Mouse (Mus musculus): ENCODE measurements around the gene Gm49630.
"Not testable (repeated sequence)": the region's sequence is repeated elsewhere in the genome, so short reads cannot be mapped to it uniquely, and the experiment has no call there.

DNA sequence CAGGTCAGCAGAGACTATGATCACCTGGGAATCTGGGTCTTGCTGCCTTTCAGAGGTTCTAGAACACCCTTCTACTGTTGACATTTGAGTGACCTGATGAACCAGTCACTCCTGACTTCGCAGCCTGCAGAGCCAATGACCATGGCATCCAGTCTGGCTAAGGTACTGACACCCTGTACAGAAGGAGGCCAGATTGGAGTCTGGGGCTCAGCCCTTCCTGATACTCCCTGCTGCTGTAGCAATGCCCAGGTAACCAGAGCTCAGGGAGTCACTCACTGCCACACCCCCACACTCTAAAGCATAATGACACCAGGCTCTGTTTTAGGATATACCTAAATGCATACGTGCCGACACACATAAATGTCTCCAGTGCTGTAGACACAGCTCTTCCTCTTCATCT lies 10.9 kb upstream of the Gm49630 start:
- not testable (repeated sequence) for TF ChIP-seq POLR2A (IDR thresholded peaks at IDR 0.05; ENCODE audit: low read depth, low read length); CTCF (conservative IDR thresholded peaks at IDR 0.05; ENCODE audit: insufficient read depth, insufficient read length, low read depth, low read length)
